Mouse (Mus musculus): ENCODE measurements around the gene Tra2a. TPM values are rescaled to one million over a fixed set of nuclear protein-coding genes. Genes with fewer than 3 reads are reported as not detected.

Tra2a gene
- total and polyA plus RNA-seq, 3 experiments, result 35.7 to 174 (median 160) TPM

DNA sequence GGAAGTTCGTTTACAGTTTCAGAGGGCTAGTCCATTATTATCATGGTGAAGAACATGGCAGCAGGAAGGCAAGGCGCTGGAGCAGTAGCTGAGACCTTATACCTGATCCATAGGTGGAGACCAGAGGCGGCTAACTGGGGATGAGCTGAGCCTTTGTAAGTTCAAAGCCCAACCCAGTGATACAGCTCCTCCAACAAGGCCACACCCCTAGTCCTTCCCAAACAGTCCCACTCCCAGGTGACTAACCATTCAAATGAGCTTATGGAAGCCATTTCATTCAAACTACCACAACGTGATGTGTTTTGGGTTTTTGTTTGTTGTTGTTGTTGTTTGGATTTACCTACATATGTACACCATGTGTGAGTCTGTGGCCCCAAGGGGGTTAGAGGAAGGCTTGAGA is 69.3 kb downstream of the Tra2a start:
- H3K36me3 ChIP-seq (replicated peaks), result peaks cover 80% of the 10 kb centered on the region

More for the DNA sequence above, 69.3 kb downstream of the Tra2a start:
- H3K4me1 ChIP-seq (ENCODE audit: insufficient read depth, low read depth, low read length), result peaks cover 8% of the 10 kb centered on the region; the same call in 1 of the 2 replicates
- H3K4me3 ChIP-seq (ENCODE audit: low read depth, low read length), result no peak overlapping the region
- H3K9me3 ChIP-seq (replicated peaks), result peaks cover 20% of the 10 kb centered on the region
- ATAC-seq (ENCODE audit: extremely low read depth, insufficient number of reproducible peaks, low FRiP score, poor library complexity, severe bottlenecking), result no peak
- no peak for TF ChIP-seq CTCF (IDR thresholded peaks at IDR 0.05; ENCODE audit: low read depth, low read length)
- no peak for TF ChIP-seq GATA2 (IDR thresholded peaks at IDR 0.05; ENCODE audit: borderline replicate concordance, low read depth, low read length)
- no peak for TF ChIP-seq TAL1 (conservative IDR thresholded peaks at IDR 0.05; ENCODE audit: low read depth, low read length)
- no peak for TF ChIP-seq POLR2AphosphoS5 (IDR thresholded peaks at IDR 0.05; ENCODE audit: insufficient replicate concordance, low read depth, low read length)
- no peak for TF ChIP-seq GATA1 (IDR thresholded peaks at IDR 0.05; ENCODE audit: borderline replicate concordance, low read length)
- no peak for DNase-seq (ENCODE audit: low spot score)
- no peaks in the 10 kb centered on the region for H3K27me3 ChIP-seq (ENCODE audit: insufficient read depth, low read length)

Other genes starting within 250 kb of the Tra2a start
- gene Gpnmb, start 227.5 kb downstream of the Tra2a start, total RNA-seq (2014; fragmentation: Nextera tagmentation), result not detected in 2 replicates
- gene Gpnmb, start 227.5 kb downstream of the Tra2a start, total RNA-seq (2017), result 0.16 TPM in 1 of 2 replicates, not detected in the other
- 0.03 and 0.05 TPM in 2 replicates for gene Gpnmb, start 227.5 kb downstream of the Tra2a start, polyA plus RNA-seq (2012)
- gene Malsu1, start 190.2 kb downstream of the Tra2a start, total RNA-seq (2014; fragmentation: Nextera tagmentation), result 29.3 and 34.7 TPM in 2 replicates
- 46.9 and 48.7 TPM in 2 replicates for gene Malsu1, start 190.2 kb downstream of the Tra2a start, total RNA-seq (2017)
- gene Malsu1, start 190.2 kb downstream of the Tra2a start, polyA plus RNA-seq (2012), result 41.4 and 57.6 TPM in 2 replicates
- 50.9 and 56.3 TPM in 2 replicates for gene Igf2bp3, start 49.1 kb downstream of the Tra2a start, total RNA-seq (2014; fragmentation: Nextera tagmentation)
- 36.1 and 41.2 TPM in 2 replicates for gene Igf2bp3, start 49.1 kb downstream of the Tra2a start, total RNA-seq (2017)
- 18.5 and 25.9 TPM in 2 replicates for gene Igf2bp3, start 49.1 kb downstream of the Tra2a start, polyA plus RNA-seq (2012)
- 7.6 and 10.4 TPM in 2 replicates for gene Ccdc126, start 55.2 kb upstream of the Tra2a start, total RNA-seq (2014; fragmentation: Nextera tagmentation)
- 11.6 and 14.4 TPM in 2 replicates for gene Ccdc126, start 55.2 kb upstream of the Tra2a start, total RNA-seq (2017)
- 0.57 and 0.69 TPM in 2 replicates for gene Ccdc126, start 55.2 kb upstream of the Tra2a start, polyA plus RNA-seq (2012)
- gene Fam221a, start 103.7 kb upstream of the Tra2a start, total RNA-seq (2014; fragmentation: Nextera tagmentation), result 8.1 and 9.2 TPM in 2 replicates
- gene Fam221a, start 103.7 kb upstream of the Tra2a start, total RNA-seq (2017), result 3.0 and 6.0 TPM in 2 replicates
- gene Fam221a, start 103.7 kb upstream of the Tra2a start, polyA plus RNA-seq (2012), result 0.37 and 0.68 TPM in 2 replicates
- not detected in 2 replicates for gene Stk31, start 131.6 kb upstream of the Tra2a start, total RNA-seq (2014; fragmentation: Nextera tagmentation)
- gene Stk31, start 131.6 kb upstream of the Tra2a start, total RNA-seq (2017), result 0.06 TPM in 1 of 2 replicates, not detected in the other
- not detected in 2 replicates for gene Stk31, start 131.6 kb upstream of the Tra2a start, polyA plus RNA-seq (2012)